Mouse (Mus musculus): ENCODE measurements around the gene Prtg. TPM values are rescaled to one million over a fixed set of nuclear protein-coding genes. Genes with fewer than 3 reads are reported as not detected.
A peak's percentile ranks its signal among the peaks of the same experiment; 100 is the strongest.

Prtg gene
- total RNA-seq, 2 experiments from 2014 or later = 1.5 to 1.8 TPM

DNA sequence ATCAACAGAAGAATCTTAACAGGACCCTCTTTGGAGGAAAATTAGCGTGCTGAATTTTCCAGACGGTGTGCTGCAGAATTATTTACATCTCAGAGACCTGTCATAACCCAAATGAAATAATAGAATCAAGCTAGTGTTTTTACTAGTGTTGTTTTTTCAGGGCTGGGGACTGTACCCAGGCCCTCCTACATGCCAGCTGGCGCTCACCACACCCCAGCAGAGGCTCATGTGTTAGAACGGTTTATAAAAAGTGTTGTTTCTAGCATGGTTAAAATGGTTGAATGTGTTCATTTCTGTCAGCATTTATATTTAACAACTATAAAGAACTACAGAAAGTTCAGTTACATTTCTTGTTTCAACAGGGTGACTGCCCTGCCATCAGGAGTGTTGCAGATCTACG lies 37.8 kb downstream of the Prtg start:
- no peak overlapping the region for H3K4me3 ChIP-seq
- H3K27ac ChIP-seq = no peak overlapping the region
- peak; percentile 50 to 66 for DNase-seq (ENCODE audit: extremely low spot score in 1 of 2, low spot score in 2 of 2)
- intact Hi-C loops (cut with DNase I) = no loop called here
- no peak for TF ChIP-seq CTCF (IDR thresholded peaks at IDR 0.05)

DNA sequence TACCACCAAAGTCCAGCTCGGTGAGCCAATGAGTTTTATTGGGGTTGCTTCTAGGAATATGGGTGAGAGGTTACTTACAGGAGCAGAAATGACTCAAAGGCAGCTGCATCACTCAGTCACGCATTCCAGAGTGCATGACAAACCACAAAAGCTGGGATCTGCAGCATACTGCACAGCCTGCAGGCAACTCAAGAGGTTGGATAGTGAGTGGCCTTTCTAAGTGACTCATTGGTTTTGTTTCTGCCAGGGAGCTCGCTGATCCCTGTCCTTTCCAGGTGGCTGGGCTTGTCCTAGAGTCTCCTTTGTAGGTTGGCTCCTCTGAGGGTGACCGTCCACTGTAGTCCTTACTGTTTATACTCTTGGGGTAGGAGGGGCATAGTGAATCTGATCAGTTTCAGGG lies 39.5 kb downstream of the Prtg start:
- no peak for TF ChIP-seq CTCF (IDR thresholded peaks at IDR 0.05)
- intact Hi-C loops (cut with DNase I) = no loop called here
- no peak overlapping the region for H3K27ac ChIP-seq

DNA sequence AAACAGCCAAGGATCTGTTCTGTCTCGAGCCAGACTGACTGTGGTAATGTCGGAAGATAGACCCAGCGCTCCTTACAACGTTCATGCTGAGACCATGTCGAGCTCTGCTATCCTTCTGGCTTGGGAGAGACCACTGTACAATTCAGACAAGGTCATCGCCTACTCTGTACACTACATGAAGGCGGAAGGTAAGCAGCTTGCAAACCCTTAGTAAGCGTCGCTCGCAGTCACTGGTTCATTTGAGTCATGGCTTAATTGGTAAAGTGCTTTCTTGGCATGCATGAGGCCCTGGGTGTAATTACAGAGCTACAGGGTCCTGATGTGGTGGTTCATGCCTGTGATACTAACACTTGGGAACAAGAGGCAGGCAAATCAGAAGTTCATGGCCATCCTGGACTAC lies 44.9 kb downstream of the Prtg start:
- DNase-seq (ENCODE audit: extremely low spot score in 1 of 2, low spot score in 2 of 2) = no peak
- H3K27ac ChIP-seq = no peak overlapping the region
- H3K4me3 ChIP-seq = no peak overlapping the region
- no peak for TF ChIP-seq CTCF (IDR thresholded peaks at IDR 0.05)
- intact Hi-C loops (cut with DNase I) = no loop called here

More for the DNA sequence above, 39.5 kb downstream of the Prtg start:
- no peak overlapping the region for H3K4me3 ChIP-seq
- no peak for DNase-seq (ENCODE audit: extremely low spot score in 1 of 2, low spot score in 2 of 2)

DNA sequence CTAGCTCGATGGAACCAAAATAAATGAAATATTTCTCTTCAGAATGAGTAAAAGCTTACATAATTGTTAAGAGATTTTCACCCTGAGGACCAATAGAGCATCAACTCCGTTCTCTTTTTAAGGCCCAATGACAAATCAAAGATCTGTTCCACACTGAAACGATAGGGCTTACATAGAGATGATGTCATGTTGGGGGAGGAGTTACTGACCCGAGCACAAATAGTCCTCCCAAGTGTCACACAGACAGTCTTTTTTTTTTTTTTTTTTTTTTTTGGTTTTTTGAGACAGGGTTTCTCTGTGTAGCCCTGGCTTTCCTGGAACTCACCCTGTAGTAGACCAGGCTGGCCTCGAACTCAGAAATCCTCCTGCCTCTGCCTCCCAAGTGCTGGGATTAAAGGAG lies 45.3 kb downstream of the Prtg start:
- Histone ChIP-seq H3K27ac (no peak overlapping the region), H3K4me3 (no peak overlapping the region)
- intact Hi-C loops (cut with DNase I) = no loop called here
- TF ChIP-seq CTCF (IDR thresholded peaks at IDR 0.05) = no peak
- no peak for DNase-seq (ENCODE audit: extremely low spot score in 1 of 2, low spot score in 2 of 2)

DNA sequence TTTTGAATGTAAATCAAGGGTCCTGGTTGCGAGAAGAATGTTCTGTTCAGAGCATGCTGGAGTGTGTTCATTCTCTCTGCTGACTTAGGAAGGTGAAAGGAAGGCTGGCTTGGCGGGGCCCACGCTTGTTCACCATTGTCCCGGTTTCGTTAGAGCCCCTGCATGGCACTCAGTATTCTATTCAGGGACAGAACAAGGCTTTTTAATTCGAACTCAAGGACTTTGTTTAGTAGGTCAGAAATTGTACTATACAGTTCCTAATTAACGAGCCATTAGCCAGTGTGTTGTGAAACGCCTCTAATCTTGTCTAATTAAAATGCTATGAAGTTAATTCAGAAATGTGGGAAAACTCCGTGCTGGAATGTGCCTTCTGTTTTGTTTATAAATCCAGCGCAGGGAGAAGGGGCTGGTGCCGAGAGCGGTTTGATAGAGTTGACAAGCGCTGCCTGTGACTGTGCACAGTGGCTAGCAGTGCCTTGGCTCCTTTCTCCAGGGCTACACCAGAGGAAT lies 47.1 kb downstream of the Prtg start:
- no peak for TF ChIP-seq CTCF (IDR thresholded peaks at IDR 0.05)
- no peak for DNase-seq (ENCODE audit: extremely low spot score in 1 of 2, low spot score in 2 of 2)
- no peak overlapping the region for H3K4me3 ChIP-seq
- no peak overlapping the region for H3K27ac ChIP-seq
- intact Hi-C loops (cut with DNase I) = no loop called here

DNA sequence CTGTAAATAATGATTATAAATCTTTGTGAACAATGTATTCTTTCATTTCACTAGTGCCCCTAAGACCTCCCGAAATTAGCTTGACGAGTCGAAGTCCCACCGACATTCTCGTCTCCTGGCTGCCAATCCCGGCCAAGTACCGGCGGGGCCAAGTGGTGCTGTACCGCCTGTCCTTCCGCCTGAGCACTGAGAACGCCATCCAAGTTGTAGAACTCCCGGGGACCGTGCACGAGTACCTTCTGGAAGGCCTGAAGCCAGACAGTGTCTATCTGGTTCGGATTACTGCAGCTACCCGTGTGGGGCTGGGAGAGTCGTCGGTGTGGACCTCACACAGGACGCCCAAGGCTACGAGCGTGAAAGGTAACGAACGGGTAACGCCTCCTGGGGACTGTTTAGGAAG lies 50.0 kb downstream of the Prtg start:
- DNase-seq (ENCODE audit: extremely low spot score in 1 of 2, low spot score in 2 of 2) = no peak
- Histone ChIP-seq H3K4me3 (no peak overlapping the region), H3K27ac (no peak overlapping the region)
- TF ChIP-seq CTCF (IDR thresholded peaks at IDR 0.05) = no peak
- intact Hi-C loops (cut with DNase I) = no loop called here

DNA sequence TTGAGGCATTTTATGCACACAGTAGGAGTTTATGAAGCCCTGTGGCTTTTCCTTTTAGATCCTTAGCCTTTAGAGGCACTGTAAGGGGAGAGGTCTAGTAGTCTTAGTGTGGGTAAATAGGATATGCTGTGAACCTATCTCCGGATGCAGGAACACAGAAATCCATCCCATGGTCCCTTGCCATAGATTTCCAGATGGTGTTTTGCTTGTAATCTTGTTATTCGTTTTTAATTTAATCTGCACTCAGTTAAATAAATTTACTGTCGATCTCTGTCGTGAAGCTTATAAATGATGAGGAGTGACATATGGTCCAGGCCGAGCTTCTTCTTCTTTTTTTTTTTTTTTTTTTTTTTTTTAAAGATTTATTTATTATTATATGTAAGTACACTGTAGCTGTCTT lies 54.1 kb downstream of the Prtg start:
- no peak overlapping the region for H3K27ac ChIP-seq
- no peak for DNase-seq (ENCODE audit: extremely low spot score in 1 of 2, low spot score in 2 of 2)
- no peak for TF ChIP-seq CTCF (IDR thresholded peaks at IDR 0.05)
- intact Hi-C loops (cut with DNase I) = no loop called here
- H3K4me3 ChIP-seq = no peak overlapping the region

DNA sequence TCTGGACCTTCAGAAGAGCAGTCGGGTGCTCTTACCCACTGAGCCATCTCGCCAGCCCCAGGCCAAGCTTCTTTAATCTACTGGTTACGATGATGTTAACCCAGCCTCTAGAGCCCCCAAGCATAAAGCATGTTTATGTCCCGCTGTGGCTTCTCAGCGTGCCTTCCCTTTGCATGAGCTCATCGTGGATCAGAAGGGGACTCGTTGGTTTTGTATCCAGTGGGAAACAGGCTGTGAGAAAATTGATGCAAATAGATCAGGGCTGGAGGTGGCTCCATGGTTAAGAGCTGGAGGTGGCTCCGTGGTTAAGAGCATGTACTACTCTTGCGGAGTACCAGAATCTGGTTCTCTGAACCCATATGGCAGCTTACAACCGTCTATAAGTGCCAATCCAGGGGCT lies 54.6 kb downstream of the Prtg start:
- DNase-seq (ENCODE audit: extremely low spot score in 1 of 2, low spot score in 2 of 2) = no peak
- no peak for TF ChIP-seq CTCF (IDR thresholded peaks at IDR 0.05)
- Histone ChIP-seq H3K4me3 (no peak overlapping the region), H3K27ac (no peak overlapping the region)
- intact Hi-C loops (cut with DNase I) = no loop called here

DNA sequence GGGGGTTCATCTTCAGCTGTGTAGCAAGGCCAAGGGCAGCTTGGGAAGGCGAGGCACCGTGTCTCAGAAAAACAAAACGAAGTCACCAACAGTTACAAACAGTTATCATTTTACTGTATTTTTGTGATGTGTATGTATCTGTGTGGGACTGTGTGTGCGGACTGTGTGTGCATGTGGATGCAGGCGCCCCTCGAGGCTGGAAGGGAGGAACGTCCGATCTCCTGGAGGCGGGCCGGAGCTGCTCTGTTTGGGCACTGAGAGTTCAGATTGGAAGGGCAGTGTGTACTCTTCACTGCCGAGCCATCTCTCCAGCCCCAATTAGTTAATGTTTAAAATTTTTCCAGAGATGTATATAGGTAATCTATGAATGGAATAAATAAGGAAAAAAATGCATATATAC lies 55.5 kb downstream of the Prtg start:
- no peak for TF ChIP-seq CTCF (IDR thresholded peaks at IDR 0.05)
- Histone ChIP-seq H3K27ac (no peak overlapping the region), H3K4me3 (no peak overlapping the region)
- intact Hi-C loops (cut with DNase I) = no loop called here
- DNase-seq (ENCODE audit: extremely low spot score in 1 of 2, low spot score in 2 of 2) = no peak

DNA sequence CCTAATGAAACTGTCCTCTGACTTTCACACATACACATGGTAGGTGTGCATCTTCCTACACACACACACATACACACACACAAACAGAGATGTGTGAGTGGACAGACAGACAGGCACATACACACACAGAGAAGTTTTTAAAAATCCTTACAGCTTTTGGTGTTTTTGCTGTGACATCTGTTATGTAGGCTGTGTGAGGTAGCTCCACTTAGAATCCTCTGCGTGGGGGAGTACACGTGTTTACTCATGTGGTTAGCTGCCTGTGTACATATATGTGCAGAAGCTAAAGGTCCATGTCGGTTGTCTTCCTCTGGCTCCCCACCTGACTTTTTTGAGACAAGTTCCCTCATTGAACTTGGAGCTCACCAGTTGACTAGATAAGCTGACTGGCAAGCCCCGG lies 56.3 kb downstream of the Prtg start:
- intact Hi-C loops (cut with DNase I) = no loop called here

DNA sequence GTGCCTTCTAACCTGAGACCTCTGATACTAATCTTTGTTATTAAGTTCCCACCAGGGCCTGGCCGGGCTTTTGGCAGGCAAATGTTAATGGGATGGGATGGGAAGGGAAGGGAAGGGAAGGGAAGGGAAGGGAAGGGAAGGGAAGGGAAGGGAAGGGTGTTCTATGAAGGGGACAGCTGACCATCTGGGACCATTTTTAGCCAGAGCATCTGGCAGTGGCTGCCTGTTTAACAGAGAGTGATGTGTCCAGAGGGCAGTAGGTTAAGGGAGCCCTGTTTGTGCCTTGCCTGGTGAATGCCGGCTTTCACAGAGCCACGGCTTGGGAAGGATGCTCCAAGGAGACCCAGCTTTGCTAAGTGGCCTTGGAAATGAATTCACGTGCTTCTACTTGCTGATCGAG lies 57.1 kb downstream of the Prtg start:
- no peak overlapping the region for H3K27ac ChIP-seq
- H3K4me3 ChIP-seq = no peak overlapping the region
- DNase-seq (ENCODE audit: extremely low spot score in 1 of 2, low spot score in 2 of 2) = no peak
- intact Hi-C loops (cut with DNase I) = no loop called here
- TF ChIP-seq CTCF (IDR thresholded peaks at IDR 0.05) = no peak

More for the DNA sequence above, 56.3 kb downstream of the Prtg start:
- DNase-seq (ENCODE audit: extremely low spot score in 1 of 2, low spot score in 2 of 2) = no peak
- Histone ChIP-seq H3K27ac (no peak overlapping the region), H3K4me3 (no peak overlapping the region)
- no peak for TF ChIP-seq CTCF (IDR thresholded peaks at IDR 0.05)

DNA sequence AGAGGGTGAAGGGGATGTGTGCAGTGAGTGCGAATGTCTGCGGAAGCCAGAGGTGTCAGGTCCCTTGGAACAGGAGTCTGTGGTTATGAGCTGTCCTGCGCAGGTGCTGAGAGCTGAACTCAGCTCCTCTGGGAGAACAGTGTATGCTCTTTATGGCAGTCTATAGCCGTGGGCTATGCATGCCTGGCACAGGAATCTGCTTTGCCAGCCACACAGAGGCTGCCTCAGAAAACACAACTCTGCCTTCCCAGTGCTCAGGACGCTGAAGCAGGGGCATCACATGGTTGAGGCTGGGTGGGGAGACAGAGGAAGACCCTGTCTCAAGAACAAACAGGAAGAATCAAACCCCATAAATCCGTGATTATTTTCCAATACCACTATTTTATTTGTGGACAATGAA lies 60.8 kb downstream of the Prtg start:
- H3K27ac ChIP-seq = no peak overlapping the region
- no peak for DNase-seq (ENCODE audit: extremely low spot score in 1 of 2, low spot score in 2 of 2)
- no peak overlapping the region for H3K4me3 ChIP-seq
- intact Hi-C loops (cut with DNase I) = no loop called here
- no peak for TF ChIP-seq CTCF (IDR thresholded peaks at IDR 0.05)

DNA sequence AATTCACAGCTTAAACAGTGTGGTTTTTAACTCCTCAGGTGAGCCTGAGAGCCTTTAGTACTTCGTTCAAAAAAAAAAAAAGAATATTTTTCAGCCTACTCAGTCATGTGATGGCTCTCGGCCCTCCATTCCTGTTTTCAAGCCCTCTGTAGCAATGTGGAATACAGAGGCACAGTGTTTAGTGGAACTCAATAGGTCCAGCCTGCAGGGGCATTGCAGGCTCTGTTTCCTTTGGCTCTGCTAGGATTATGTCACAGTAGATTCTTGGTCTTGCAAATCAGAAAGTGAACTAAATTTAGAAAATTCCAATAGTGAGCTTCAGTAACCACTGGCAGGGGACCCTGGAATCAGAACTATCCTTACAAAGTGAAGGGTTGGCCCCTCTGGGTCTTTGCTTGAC lies 62.1 kb downstream of the Prtg start:
- intact Hi-C loops (cut with DNase I) = no loop called here
- no peak; the same call in 1 of the 2 replicates for TF ChIP-seq CTCF (IDR thresholded peaks at IDR 0.05)
- Histone ChIP-seq H3K4me3 (no peak overlapping the region), H3K27ac (peak overlapping the region; percentile 30; the same call in 1 of the 2 replicates)
- no peak for DNase-seq (ENCODE audit: extremely low spot score in 1 of 2, low spot score in 2 of 2)
